Mouse (Mus musculus) small intestine, adult 2 months (tissue): ENCODE measurements around the gene 4931428L18Rik.

Source experiments
- CTCF ChIP-seq: fragments of 200-500 bp; IDR thresholded peaks from 2 replicates; pipeline ENCODE4 v1.5.1; 2012; ENCODE audit warnings: low read depth, mild to moderate bottlenecking, control low read depth, inconsistent platforms, low read length, moderate library complexity, mixed read lengths; ENCODE audit not compliant: insufficient replicate concordance, insufficient read length; ENCODE audit errors: extremely low read depth
- POLR2A ChIP-seq: fragments of 200-500 bp; IDR thresholded peaks from 2 replicates; pipeline ENCODE4 v1.6.1; 2012; ENCODE audit warnings: low read depth, mild to moderate bottlenecking, control low read depth, inconsistent platforms, low read length, moderate library complexity

DNA sequence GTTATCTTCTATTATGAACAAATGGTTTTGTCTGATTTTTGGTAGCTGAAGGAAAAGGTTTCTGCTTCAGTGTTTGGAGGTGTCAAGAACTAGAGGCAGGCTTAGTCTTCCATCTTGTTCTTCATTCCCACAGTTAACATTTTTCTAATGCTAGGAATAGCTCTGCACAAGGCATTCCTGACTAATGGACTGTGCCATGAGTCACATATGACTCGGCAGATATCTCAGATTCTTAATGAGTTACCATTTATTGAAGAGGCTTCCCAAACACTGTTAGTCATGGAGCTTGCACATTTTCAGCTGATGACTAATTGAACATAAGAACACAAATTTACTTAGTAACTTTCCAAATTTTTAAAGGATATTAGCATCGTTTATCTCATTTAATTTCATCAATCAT lies 65.6 kb downstream of the 4931428L18Rik start:
- TF ChIP-seq POLR2A, result no peak
- TF ChIP-seq CTCF, result no peak
